Mouse (Mus musculus): ENCODE measurements at regions not wholly inside any gene's neighbourhood (a gene's known extent, or its start where the extent isn't known, plus 50 kb on each side); places are given as distances from the start of the nearest gene placed in this dataset.

DNA sequence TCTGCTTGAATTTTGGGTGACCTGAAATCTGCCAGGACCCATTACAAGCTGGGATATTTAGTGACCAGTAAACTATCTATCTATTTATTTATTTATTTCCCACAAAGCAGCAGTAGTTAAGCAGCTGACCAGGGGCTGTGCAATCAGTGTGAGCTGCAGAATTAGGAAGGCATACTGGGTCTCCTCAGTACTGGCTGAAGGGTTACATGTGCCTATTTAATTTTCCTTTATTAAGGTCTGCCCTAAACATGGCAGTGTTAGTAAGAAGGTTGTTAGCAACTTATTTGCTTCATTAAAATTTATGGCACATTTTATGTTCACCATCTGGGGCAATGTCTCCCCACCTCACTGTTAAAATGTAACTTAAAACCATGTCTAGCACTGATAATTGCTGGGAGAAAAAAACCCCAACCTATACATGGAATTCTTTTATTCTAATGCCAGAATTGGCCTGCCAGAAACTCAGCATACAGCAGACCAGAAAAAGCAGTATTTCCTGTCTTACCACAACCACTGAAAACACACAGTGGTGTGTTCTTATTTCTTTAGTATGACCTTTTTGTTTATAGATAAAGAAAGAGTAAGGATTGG, 484.3 kb upstream of the Nrsn1 start:
- Histone ChIP-seq H3K4me1 (ENCODE audit: insufficient read depth, low read depth, low read length) (no peaks in the 10 kb centered on the region), H3K9me3 (replicated peaks) (no peaks in the 10 kb centered on the region), H3K27me3 (ENCODE audit: insufficient read depth, low read length) (no peaks in the 10 kb centered on the region), H3K36me3 (replicated peaks) (no peaks in the 10 kb centered on the region), H3K4me3 (ENCODE audit: low read depth, low read length) (no peak overlapping the region)
- TF ChIP-seq GATA1 (IDR thresholded peaks at IDR 0.05; ENCODE audit: borderline replicate concordance, low read length), result no peak
- TF ChIP-seq POLR2AphosphoS5 (IDR thresholded peaks at IDR 0.05; ENCODE audit: insufficient replicate concordance, low read depth, low read length), result no peak
- TF ChIP-seq TAL1 (conservative IDR thresholded peaks at IDR 0.05; ENCODE audit: low read depth, low read length), result no peak
- no peak for TF ChIP-seq CTCF (IDR thresholded peaks at IDR 0.05; ENCODE audit: low read depth, low read length)
- DNase-seq (ENCODE audit: low spot score) (no peak), ATAC-seq (ENCODE audit: extremely low read depth, insufficient number of reproducible peaks, low FRiP score, poor library complexity, severe bottlenecking) (no peak)

DNA sequence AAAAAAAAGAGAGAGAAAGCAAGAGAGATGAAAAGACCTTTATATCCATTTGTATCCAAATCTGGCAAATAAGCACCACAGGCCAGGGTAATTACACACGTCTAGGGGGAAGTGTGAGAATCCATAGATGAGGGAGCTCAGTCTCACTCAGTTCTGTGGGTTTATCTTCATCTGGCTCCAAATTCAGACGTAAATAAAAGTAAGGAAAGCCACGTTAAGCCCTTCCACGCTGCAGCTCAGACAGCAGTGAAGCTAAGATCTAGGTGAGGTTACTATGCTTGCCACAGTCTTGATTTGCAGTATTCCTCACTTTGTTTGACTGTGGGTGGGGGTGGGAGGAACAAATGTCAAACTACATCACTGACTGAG, 481.1 kb upstream of the Nrsn1 start:
- DNase-seq (ENCODE audit: low spot score), result no peak
- H3K27me3 ChIP-seq (ENCODE audit: insufficient read depth, low read length), result no peaks in the 10 kb centered on the region
- no peaks in the 10 kb centered on the region for H3K36me3 ChIP-seq (replicated peaks)
- ATAC-seq (ENCODE audit: extremely low read depth, insufficient number of reproducible peaks, low FRiP score, poor library complexity, severe bottlenecking), result no peak
- TF ChIP-seq CTCF (IDR thresholded peaks at IDR 0.05; ENCODE audit: low read depth, low read length) (no peak), GATA1 (IDR thresholded peaks at IDR 0.05; ENCODE audit: borderline replicate concordance, low read length) (no peak), TAL1 (conservative IDR thresholded peaks at IDR 0.05; ENCODE audit: low read depth, low read length) (no peak), GATA2 (IDR thresholded peaks at IDR 0.05; ENCODE audit: borderline replicate concordance, low read depth, low read length) (no peak), POLR2AphosphoS5 (IDR thresholded peaks at IDR 0.05; ENCODE audit: insufficient replicate concordance, low read depth, low read length) (no peak)
- H3K4me1 ChIP-seq (ENCODE audit: insufficient read depth, low read depth, low read length), result no peaks in the 10 kb centered on the region
- no peak overlapping the region for H3K4me3 ChIP-seq (ENCODE audit: low read depth, low read length)
- H3K9me3 ChIP-seq (replicated peaks), result no peaks in the 10 kb centered on the region

- no peak for DNase-seq (ENCODE audit: low spot score)
- TF ChIP-seq GATA1 (IDR thresholded peaks at IDR 0.05; ENCODE audit: borderline replicate concordance, low read length), result no peak
- no peak for TF ChIP-seq CTCF (IDR thresholded peaks at IDR 0.05; ENCODE audit: low read depth, low read length)
- TF ChIP-seq TAL1 (conservative IDR thresholded peaks at IDR 0.05; ENCODE audit: low read depth, low read length), result no peak
- no peak for TF ChIP-seq POLR2AphosphoS5 (IDR thresholded peaks at IDR 0.05; ENCODE audit: insufficient replicate concordance, low read depth, low read length)
- no peak for TF ChIP-seq GATA2 (IDR thresholded peaks at IDR 0.05; ENCODE audit: borderline replicate concordance, low read depth, low read length)
- ATAC-seq (ENCODE audit: extremely low read depth, insufficient number of reproducible peaks, low FRiP score, poor library complexity, severe bottlenecking), result no peak
- Histone ChIP-seq H3K36me3 (replicated peaks) (no peaks in the 10 kb centered on the region), H3K4me1 (ENCODE audit: insufficient read depth, low read depth, low read length) (no peaks in the 10 kb centered on the region), H3K4me3 (ENCODE audit: low read depth, low read length) (no peak overlapping the region), H3K27me3 (ENCODE audit: insufficient read depth, low read length) (no peaks in the 10 kb centered on the region), H3K9me3 (replicated peaks) (no peaks in the 10 kb centered on the region)
These were observed 480.4 kb upstream of the Nrsn1 start for GRCm38 (mm10) chr13:25750460-25751408.

- DNase-seq (ENCODE audit: low spot score) (no peak), ATAC-seq (ENCODE audit: extremely low read depth, insufficient number of reproducible peaks, low FRiP score, poor library complexity, severe bottlenecking) (no peak)
- H3K36me3 ChIP-seq (replicated peaks), result no peaks in the 10 kb centered on the region
- no peaks in the 10 kb centered on the region for H3K27me3 ChIP-seq (ENCODE audit: insufficient read depth, low read length)
- H3K4me3 ChIP-seq (ENCODE audit: low read depth, low read length), result no peak overlapping the region
- TF ChIP-seq TAL1 (conservative IDR thresholded peaks at IDR 0.05; ENCODE audit: low read depth, low read length), result no peak
- no peaks in the 10 kb centered on the region for H3K4me1 ChIP-seq (ENCODE audit: insufficient read depth, low read depth, low read length)
- no peaks in the 10 kb centered on the region for H3K9me3 ChIP-seq (replicated peaks)
These were observed 468.3 kb upstream of the Nrsn1 start for GRCm38 (mm10) chr13:25738601-25739000.

- no peaks in the 10 kb centered on the region for H3K27me3 ChIP-seq (ENCODE audit: insufficient read depth, low read length)
- no peak for ATAC-seq (ENCODE audit: extremely low read depth, insufficient number of reproducible peaks, low FRiP score, poor library complexity, severe bottlenecking)
- H3K4me1 ChIP-seq (ENCODE audit: insufficient read depth, low read depth, low read length), result no peaks in the 10 kb centered on the region
- no peak for DNase-seq (ENCODE audit: low spot score)
- H3K9me3 ChIP-seq (replicated peaks), result no peaks in the 10 kb centered on the region
- no peaks in the 10 kb centered on the region for H3K36me3 ChIP-seq (replicated peaks)
- H3K4me3 ChIP-seq (ENCODE audit: low read depth, low read length), result no peak overlapping the region
- TF ChIP-seq POLR2AphosphoS5 (IDR thresholded peaks at IDR 0.05; ENCODE audit: insufficient replicate concordance, low read depth, low read length), result no peak
- no peak for TF ChIP-seq TAL1 (conservative IDR thresholded peaks at IDR 0.05; ENCODE audit: low read depth, low read length)
- TF ChIP-seq GATA2 (IDR thresholded peaks at IDR 0.05; ENCODE audit: borderline replicate concordance, low read depth, low read length), result no peak
- TF ChIP-seq CTCF (IDR thresholded peaks at IDR 0.05; ENCODE audit: low read depth, low read length), result no peak
- no peak for TF ChIP-seq GATA1 (IDR thresholded peaks at IDR 0.05; ENCODE audit: borderline replicate concordance, low read length)
These were observed 459.1 kb upstream of the Nrsn1 start for GRCm38 (mm10) chr13:25729327-25729892.

- no peak for ATAC-seq (ENCODE audit: extremely low read depth, insufficient number of reproducible peaks, low FRiP score, poor library complexity, severe bottlenecking)
- no peaks in the 10 kb centered on the region for H3K4me1 ChIP-seq (ENCODE audit: insufficient read depth, low read depth, low read length)
- no peaks in the 10 kb centered on the region for H3K36me3 ChIP-seq (replicated peaks)
- no peak for DNase-seq (ENCODE audit: low spot score)
- H3K27me3 ChIP-seq (ENCODE audit: insufficient read depth, low read length), result no peaks in the 10 kb centered on the region
- no peaks in the 10 kb centered on the region for H3K9me3 ChIP-seq (replicated peaks)
- TF ChIP-seq GATA2 (IDR thresholded peaks at IDR 0.05; ENCODE audit: borderline replicate concordance, low read depth, low read length), result no peak
- no peak for TF ChIP-seq CTCF (IDR thresholded peaks at IDR 0.05; ENCODE audit: low read depth, low read length)
- TF ChIP-seq POLR2AphosphoS5 (IDR thresholded peaks at IDR 0.05; ENCODE audit: insufficient replicate concordance, low read depth, low read length), result no peak
- no peak for TF ChIP-seq TAL1 (conservative IDR thresholded peaks at IDR 0.05; ENCODE audit: low read depth, low read length)
- no peak overlapping the region for H3K4me3 ChIP-seq (ENCODE audit: low read depth, low read length)
These were observed 457.3 kb upstream of the Nrsn1 start for GRCm38 (mm10) chr13:25727504-25728095.

All from G1E (cell line).